ENCODE assay signal across 9 mouse cellular contexts in the genomic region with DNA sequence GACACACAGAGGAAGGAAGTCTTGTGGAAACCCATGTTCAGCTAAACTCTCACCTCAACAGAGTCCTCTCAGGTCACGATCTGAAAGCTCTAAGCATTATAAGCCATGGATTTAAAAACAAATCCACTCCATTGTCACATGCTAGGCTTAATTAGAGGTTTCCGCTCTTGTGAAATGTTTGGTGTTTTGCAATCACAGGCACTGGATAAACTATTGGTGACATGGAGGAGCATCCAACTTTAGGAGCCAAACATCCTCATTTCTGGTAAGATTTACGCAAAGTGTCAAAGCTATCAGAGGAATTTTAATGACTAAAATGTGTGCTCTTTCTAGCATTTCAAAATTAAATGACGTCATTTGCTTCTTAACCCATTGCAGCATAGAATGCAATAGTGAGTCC.
DNase-seq lines count a peak whose midpoint lies in the region; ATAC-seq lines count a peak whose summit lies in the region.
"Had no signal": no experiment of that assay in that cellular context is flagged by ENCODE, and none has a peak within 500 bp of the region (broad histone marks: within the 10 kb centered on the region; RNA-seq: fewer than 3 reads in every experiment).

No protein-coding gene starts in this region.

- WGBS in kidney, embryonic 14.5 days, result 79% methylated on average over 4 of the region's 4 CpGs
- 42% methylated on average over 4 of the region's 4 CpGs for WGBS in embryonic facial prominence, embryonic 14.5 days
- WGBS in intestine, embryonic 15.5 days, result 68% methylated on average over 4 of the region's 4 CpGs
- WGBS in neural tube, embryonic 13.5 days, result 82% methylated on average over 4 of the region's 4 CpGs

- no peak overlapping the region for H3K9ac ChIP-seq in kidney, embryonic 14.5 days (ENCODE audit: low read depth, low read length)
- H3K9ac ChIP-seq in embryonic facial prominence, embryonic 14.5 days (ENCODE audit: low read depth, low read length), result no peak overlapping the region
- H3K9ac ChIP-seq in intestine, embryonic 15.5 days, result no peak overlapping the region
- no peak overlapping the region for H3K9ac ChIP-seq in neural tube, embryonic 13.5 days

- H3K27ac ChIP-seq in kidney, embryonic 14.5 days (ENCODE audit: low read depth, low read length), result no peak overlapping the region
- peak overlapping the region; percentile 84 for H3K27ac ChIP-seq in embryonic facial prominence, embryonic 14.5 days (replicated peaks; ENCODE audit: low read depth, low read length)
- peak overlapping the region; percentile 24; the same call in 1 of the 2 replicates for H3K27ac ChIP-seq in intestine, embryonic 15.5 days
- H3K27ac ChIP-seq in neural tube, embryonic 13.5 days (replicated peaks), result peak overlapping the region; percentile 71

- H3K36me3 ChIP-seq in kidney, embryonic 14.5 days (ENCODE audit: control insufficient read depth, insufficient read depth, low read length), result no peaks in the 10 kb centered on the region
- H3K36me3 ChIP-seq in embryonic facial prominence, embryonic 14.5 days (ENCODE audit: control insufficient read depth, insufficient read depth, low read length), result no peaks in the 10 kb centered on the region
- H3K36me3 ChIP-seq in intestine, embryonic 15.5 days, result no peaks in the 10 kb centered on the region
- no peaks in the 10 kb centered on the region for H3K36me3 ChIP-seq in neural tube, embryonic 13.5 days

- no peaks in the 10 kb centered on the region for H3K27me3 ChIP-seq in kidney, embryonic 14.5 days (ENCODE audit: control insufficient read depth, insufficient read depth, low read length)
- H3K27me3 ChIP-seq in embryonic facial prominence, embryonic 14.5 days (replicated peaks; ENCODE audit: control insufficient read depth, insufficient read depth, low read length), result no peaks in the 10 kb centered on the region
- H3K27me3 ChIP-seq in intestine, embryonic 15.5 days (replicated peaks), result no peaks in the 10 kb centered on the region
- no peaks in the 10 kb centered on the region for H3K27me3 ChIP-seq in neural tube, embryonic 13.5 days

- H3K4me1 ChIP-seq in kidney, embryonic 14.5 days (ENCODE audit: control insufficient read depth, insufficient read depth, low read length), result peaks cover 10% of the 10 kb centered on the region; the same call in 1 of the 2 replicates
- H3K4me1 ChIP-seq in embryonic facial prominence, embryonic 14.5 days (ENCODE audit: control insufficient read depth, insufficient read depth, low read length), result peaks cover 21% of the 10 kb centered on the region
- H3K4me1 ChIP-seq in intestine, embryonic 15.5 days (replicated peaks), result peaks cover 2% of the 10 kb centered on the region; the same call in 1 of the 2 replicates
- H3K4me1 ChIP-seq in neural tube, embryonic 13.5 days (replicated peaks), result peaks cover 39% of the 10 kb centered on the region

- no peaks in the 10 kb centered on the region for H3K9me3 ChIP-seq in kidney, embryonic 14.5 days (ENCODE audit: control insufficient read depth, low read length)
- H3K9me3 ChIP-seq in embryonic facial prominence, embryonic 14.5 days (ENCODE audit: control insufficient read depth, low read length), result no peaks in the 10 kb centered on the region
- no peaks in the 10 kb centered on the region for H3K9me3 ChIP-seq in intestine, embryonic 15.5 days
- H3K9me3 ChIP-seq in neural tube, embryonic 13.5 days, result no peaks in the 10 kb centered on the region

- no peak for ATAC-seq in kidney, embryonic 14.5 days (ENCODE audit: low FRiP score, low TSS enrichment)
- ATAC-seq in embryonic facial prominence, embryonic 14.5 days (ENCODE audit: low read depth), result no peak
- ATAC-seq in intestine, embryonic 15.5 days, result peak; percentile 25; the same call in 1 of the 2 replicates
- no peak for ATAC-seq in neural tube, embryonic 13.5 days (ENCODE audit: low read depth)

- peak; percentile 34 for DNase-seq in kidney, adult 11 months
- DNase-seq in embryonic facial prominence, embryonic 14.5 days (ENCODE audit: low spot score), result peak; percentile 72
- no peak for DNase-seq in T-cell, adult 2 months (ENCODE audit: low spot score)
- DNase-seq in cerebellum, postnatal 36 days, result no peak
- DNase-seq in right cerebral cortex, postnatal 14 days, result no peak
- DNase-seq: cerebellum, adult 18-20 months had no signal

- H3K4me3 ChIP-seq in kidney, embryonic 14.5 days (ENCODE audit: low read length), result no peak overlapping the region
- H3K4me3 ChIP-seq in embryonic facial prominence, embryonic 14.5 days (ENCODE audit: low read depth, low read length), result no peak overlapping the region
- no peak overlapping the region for H3K4me3 ChIP-seq in intestine, embryonic 15.5 days (replicated peaks)
- H3K4me3 ChIP-seq in neural tube, embryonic 13.5 days, result no peak overlapping the region

- no peak overlapping the region for H3K4me2 ChIP-seq in kidney, embryonic 14.5 days (replicated peaks; ENCODE audit: low read depth, low read length)
- 0 out of 2 replicates have a peak overlapping the region, but pooled peaks have one; percentile 12 for H3K4me2 ChIP-seq in embryonic facial prominence, embryonic 14.5 days (ENCODE audit: low read depth, low read length)
- no peak overlapping the region for H3K4me2 ChIP-seq in intestine, embryonic 15.5 days (replicated peaks)
- no peak overlapping the region for H3K4me2 ChIP-seq in neural tube, embryonic 13.5 days

Comparison
In these comparisons a context has a peak if more than half of its experiments do, and no peak if none do; other contexts are left out.
1. DNase-seq: peak in kidney, adult 11 months (single experiment) and embryonic facial prominence, embryonic 14.5 days (single experiment); none in T-cell, adult 2 months (single experiment), cerebellum, postnatal 36 days (0 of 2) and right cerebral cortex, postnatal 14 days (single experiment).